Mouse (Mus musculus) ES-E14 (cell line): ENCODE results near the gene Ankib1.

Source experiments
- HCFC1 ChIP-seq: IDR thresholded peaks from 2 replicates; pipeline ENCODE4 v1.6.1; 2012; ENCODE audit warnings: low read length, inconsistent platforms, borderline replicate concordance; ENCODE audit not compliant: insufficient read depth
- MAFK ChIP-seq: IDR thresholded peaks from 2 replicates; pipeline ENCODE4 v1.6.1; 2014; ENCODE audit warnings: mild to moderate bottlenecking, low read depth, low read length, inconsistent platforms; ENCODE audit not compliant: insufficient read depth
- ZC3H11A ChIP-seq: IDR thresholded peaks from 2 replicates; pipeline ENCODE4 v1.6.1; 2012; ENCODE audit warnings: low read depth, mild to moderate bottlenecking, inconsistent platforms, low read length, borderline replicate concordance
- ZNF384 ChIP-seq: IDR thresholded peaks from 2 replicates; pipeline ENCODE4 v1.6.1; 2012; ENCODE audit warnings: low read depth, low read length, inconsistent platforms

- TF ChIP-seq ZNF384: no peak
- no peak for TF ChIP-seq ZC3H11A
- TF ChIP-seq MAFK: no peak
- no peak for TF ChIP-seq HCFC1
Observed at GRCm38 (mm10) chr5:3787548-3787947, 15.2 kb downstream of the Ankib1 start.
